Mouse (Mus musculus) olfactory bulb, adult 2 months (tissue): ENCODE results near the gene Nid1.
"Not testable (repeated sequence)": the region's sequence is repeated elsewhere in the genome, so short reads cannot be mapped to it uniquely, and the experiment has no call there.

Experiments
- CTCF ChIP-seq: fragments of 200-500 bp; IDR thresholded peaks from 2 replicates; pipeline ENCODE4 v1.5.1; 2012; ENCODE audit warnings: low read depth, mild to moderate bottlenecking, low read length, moderate library complexity; ENCODE audit not compliant: insufficient read depth
- POLR2A ChIP-seq: fragments of 200-500 bp; IDR thresholded peaks from 2 replicates; pipeline ENCODE4 v1.6.1; 2012; ENCODE audit warnings: mild to moderate bottlenecking, low read depth, low read length, moderate library complexity; ENCODE audit not compliant: insufficient read depth

DNA sequence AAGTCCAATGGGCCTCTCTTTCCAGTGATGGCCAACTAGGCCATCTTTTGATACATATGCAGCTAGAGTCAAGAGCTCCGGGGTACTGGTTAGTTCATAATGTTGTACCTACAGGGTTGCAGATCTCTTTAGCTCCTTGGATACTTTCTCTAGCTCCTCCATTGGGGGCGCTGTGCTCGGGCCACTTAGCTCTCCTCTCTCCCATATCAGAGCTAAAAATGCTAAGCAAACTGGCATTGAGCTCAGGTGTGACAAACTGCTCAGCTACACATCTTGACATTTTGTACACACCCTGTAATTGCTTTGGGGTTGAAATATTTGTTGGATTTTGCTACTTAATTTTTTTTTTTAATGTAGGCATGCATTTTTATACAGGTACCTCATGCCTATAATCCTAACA, 37.1 kb downstream of the Nid1 start:
- TF ChIP-seq POLR2A, CTCF: not testable (repeated sequence)
